Mouse (Mus musculus) macrophage (primary cell): ENCODE data around the gene Cyb561. TPM values are rescaled to one million over a fixed set of nuclear protein-coding genes. Genes with fewer than 3 reads are reported as not detected.

ENCODE experiments used
- H3K27ac ChIP-seq: fragments of 350-480 bp; formaldehyde crosslinking; 2 replicates; pipeline ENCODE4 v1.9.0; 2021
- H3K36me3 ChIP-seq: fragments of 350-480 bp; formaldehyde crosslinking; 2 replicates; pipeline ENCODE4 v1.9.0; 2021; ENCODE audit errors: inconsistent target
- H3K4me3 ChIP-seq: fragments of 350-480 bp; formaldehyde crosslinking; 2 replicates; pipeline ENCODE4 v1.9.0; 2021; ENCODE audit errors: inconsistent target
- H3K79me2 ChIP-seq: fragments of 350-480 bp; formaldehyde crosslinking; 2 replicates; pipeline ENCODE4 v1.9.0; 2021; ENCODE audit errors: inconsistent target
- WGBS: methylation state at CpG from one replicate; pipeline ENCODE4 v1.1.7; 2026; ENCODE audit warnings: inconsistent platforms; ENCODE audit not compliant: missing documents; 5-methylcytosine and 5-hydroxymethylcytosine counted together
- polyA plus RNA-seq: library from polyadenylated mRNA; stranded (reverse); fragments of 250-400 nt; gene quantifications from 3 replicates; pipeline ENCODE4 v1.2.4, GENCODE M21; 2018; ENCODE audit warnings: inconsistent platforms

Gene Cyb561
- polyA plus RNA-seq, 1 experiment from 2014 or later = not detected

DNA sequence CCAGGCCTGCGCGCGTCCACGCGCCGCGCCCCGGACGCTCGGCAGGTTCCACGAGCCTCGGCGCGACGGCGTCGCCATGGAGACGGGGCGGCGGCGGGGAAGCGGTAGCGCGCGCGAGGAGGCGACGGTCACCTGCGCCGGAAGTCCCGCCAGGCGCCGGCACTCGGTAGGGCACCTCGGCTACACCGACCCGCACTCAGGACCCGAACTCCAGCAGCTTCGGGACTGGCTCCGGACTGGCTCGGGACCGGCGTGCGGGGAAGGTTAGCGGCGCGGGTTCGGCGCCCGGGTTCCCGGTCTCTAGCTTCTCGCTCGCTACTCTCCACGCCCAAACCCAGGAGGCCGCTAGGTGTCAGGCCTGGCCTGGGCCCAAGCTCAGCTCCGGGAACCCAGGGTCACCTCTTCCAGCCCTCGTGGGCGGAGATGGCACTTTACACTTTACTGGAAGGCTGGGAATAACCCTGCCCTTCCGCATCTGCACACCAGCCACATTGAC, 9.0 kb downstream of the Cyb561 start:
- H3K36me3 ChIP-seq = no peaks in the 10 kb centered on the region
- H3K27ac ChIP-seq = no peak overlapping the region
- 2% methylated on average over 56 of the region's 59 CpGs for WGBS

DNA sequence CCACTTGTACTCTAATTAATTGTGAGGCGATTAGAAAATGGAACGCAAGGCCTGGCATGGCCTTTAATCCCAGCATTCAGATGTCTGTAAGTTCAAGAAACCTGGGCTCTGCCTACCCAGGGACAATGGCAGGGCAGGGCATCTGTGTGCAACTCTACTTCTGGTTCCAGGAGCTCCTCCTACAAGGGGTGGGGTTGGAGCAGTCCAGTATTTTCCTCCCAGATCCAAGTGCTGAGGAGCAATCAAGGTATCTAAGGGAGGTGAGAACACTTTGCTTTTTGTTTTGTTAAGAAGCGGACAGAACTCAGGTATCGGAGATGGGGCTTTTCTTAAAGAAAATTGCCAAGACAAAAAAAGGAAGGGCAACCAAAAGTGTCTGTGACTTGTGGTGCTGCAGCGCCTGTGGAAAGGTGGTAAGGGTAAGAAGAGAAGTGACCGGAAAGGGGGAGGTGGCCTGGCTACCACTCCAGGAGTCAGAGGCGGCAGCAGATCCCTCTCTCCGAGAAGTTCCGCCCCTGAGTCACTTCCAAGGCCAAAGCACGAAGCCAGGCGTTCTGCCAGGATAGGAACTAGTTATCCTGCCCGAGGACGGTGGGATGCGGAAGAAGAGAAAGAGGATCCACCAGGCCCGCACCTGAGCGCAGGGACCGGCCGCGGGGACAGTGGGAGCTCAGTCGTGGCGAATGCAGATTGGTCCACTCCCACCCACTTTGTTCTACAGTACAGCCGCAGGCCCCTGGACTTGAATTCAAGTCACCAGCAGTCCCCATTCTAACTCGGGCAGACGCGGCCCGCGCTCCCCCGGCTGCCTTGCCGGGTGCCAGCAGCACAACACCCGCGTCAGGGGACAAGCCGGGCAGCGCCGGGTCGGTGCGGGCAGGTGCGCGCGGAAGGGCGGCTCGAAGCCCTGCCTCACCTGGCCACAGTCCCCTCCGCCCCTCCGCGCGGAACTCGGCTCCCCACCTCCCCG, 9.7 kb downstream of the Cyb561 start:
- Histone ChIP-seq H3K79me2 (no peaks in the 10 kb centered on the region), H3K36me3 (no peaks in the 10 kb centered on the region), H3K4me3 (no peak overlapping the region), H3K27ac (no peak overlapping the region)
- 12% methylated on average over 38 of the region's 47 CpGs for WGBS

More for the DNA sequence above, 9.0 kb downstream of the Cyb561 start:
- no peaks in the 10 kb centered on the region for H3K79me2 ChIP-seq
- H3K4me3 ChIP-seq = no peak overlapping the region

DNA sequence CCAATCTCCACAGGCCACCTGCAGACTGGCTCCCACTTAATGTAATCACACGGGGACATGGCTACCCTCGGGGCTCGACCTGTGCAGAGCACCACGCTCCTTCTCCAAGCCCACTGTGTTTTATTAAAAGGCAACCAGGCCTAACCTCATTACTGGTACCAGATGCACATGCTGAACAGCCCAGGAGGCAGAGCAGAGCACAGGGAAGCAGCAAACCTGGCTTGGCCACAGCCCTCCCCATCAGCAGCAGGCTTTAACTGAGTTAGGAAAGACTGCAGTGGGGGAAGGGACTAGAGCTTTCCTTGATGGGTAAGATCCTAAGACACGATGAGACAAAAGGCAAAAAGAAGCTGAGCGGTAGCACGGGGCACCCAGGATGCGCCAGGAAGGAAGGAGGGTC, 11.2 kb downstream of the Cyb561 start:
- Histone ChIP-seq H3K79me2 (no peaks in the 10 kb centered on the region), H3K4me3 (no peak overlapping the region), H3K27ac (no peak overlapping the region), H3K36me3 (no peaks in the 10 kb centered on the region)
- WGBS = 88% methylated on average over 8 of the region's 8 CpGs

DNA sequence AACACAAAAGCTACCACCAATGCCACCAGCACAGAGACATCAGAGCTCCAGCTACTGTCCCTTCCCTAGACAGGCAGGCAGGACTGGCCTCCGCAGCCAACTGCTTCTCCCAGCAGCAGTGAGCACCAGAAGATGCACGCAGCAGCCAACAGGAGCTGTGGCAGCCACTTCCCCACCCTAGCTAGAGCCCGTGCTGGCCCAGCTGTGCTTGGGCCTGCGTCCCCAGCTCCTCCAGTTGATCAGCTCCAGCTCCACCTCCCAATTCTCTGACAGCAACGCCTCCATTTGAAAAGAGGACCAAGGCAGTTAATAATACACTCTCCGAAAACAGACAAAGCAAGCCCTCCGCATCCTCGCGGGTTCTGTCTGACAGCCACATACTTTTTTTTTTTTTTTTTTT, 14.4 kb downstream of the Cyb561 start:
- 66% methylated on average over 9 of the region's 9 CpGs for WGBS
- no peaks in the 10 kb centered on the region for H3K79me2 ChIP-seq
- H3K4me3 ChIP-seq = no peak overlapping the region
- H3K27ac ChIP-seq = no peak overlapping the region
- H3K36me3 ChIP-seq = no peaks in the 10 kb centered on the region

DNA sequence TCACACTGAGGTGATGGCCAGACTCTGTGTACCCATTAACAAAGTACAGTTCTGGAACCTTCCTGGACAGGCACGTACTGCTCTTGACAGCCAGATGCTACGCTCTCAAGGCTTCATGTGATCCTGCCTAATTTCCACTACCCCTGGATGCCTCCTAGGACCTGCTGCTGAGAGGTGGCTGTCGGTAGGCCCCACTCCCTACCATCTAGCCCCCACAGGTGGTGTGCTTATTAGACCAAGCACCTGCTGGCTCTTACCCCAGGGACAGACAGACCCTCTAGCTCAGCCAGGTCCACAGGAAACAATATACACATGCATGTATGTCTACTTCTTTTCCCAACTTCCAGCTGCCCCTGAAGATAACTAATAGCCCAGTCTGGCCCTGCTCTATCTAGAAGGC, 16.2 kb downstream of the Cyb561 start:
- Histone ChIP-seq H3K27ac (no peak overlapping the region), H3K79me2 (no peaks in the 10 kb centered on the region), H3K4me3 (no peak overlapping the region), H3K36me3 (no peaks in the 10 kb centered on the region)
- WGBS = 98% methylated on average over 3 of the region's 3 CpGs

DNA sequence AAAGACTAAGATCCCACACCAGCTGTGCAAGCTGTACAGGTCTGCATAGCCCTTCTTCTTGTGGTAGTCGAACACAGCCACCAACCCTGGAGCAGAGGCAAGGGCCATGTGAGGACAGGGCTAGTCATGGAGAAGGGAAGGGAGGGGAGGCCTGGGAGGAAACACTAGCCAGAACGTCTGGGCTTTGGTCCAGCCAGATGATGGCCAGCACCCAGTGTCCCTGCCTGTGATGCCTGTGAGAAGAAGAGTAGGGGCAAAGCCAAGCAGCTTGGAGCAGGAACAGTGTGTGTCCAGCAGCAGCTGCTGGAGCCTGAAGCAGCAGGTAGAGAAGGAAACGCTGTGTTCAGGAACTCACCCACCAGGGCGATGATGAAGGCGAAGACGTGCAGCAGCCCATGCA, 16.9 kb downstream of the Cyb561 start:
- no peaks in the 10 kb centered on the region for H3K36me3 ChIP-seq
- no peaks in the 10 kb centered on the region for H3K79me2 ChIP-seq
- no peak overlapping the region for H3K27ac ChIP-seq
- H3K4me3 ChIP-seq = no peak overlapping the region
- 84% methylated on average over 5 of the region's 6 CpGs for WGBS

DNA sequence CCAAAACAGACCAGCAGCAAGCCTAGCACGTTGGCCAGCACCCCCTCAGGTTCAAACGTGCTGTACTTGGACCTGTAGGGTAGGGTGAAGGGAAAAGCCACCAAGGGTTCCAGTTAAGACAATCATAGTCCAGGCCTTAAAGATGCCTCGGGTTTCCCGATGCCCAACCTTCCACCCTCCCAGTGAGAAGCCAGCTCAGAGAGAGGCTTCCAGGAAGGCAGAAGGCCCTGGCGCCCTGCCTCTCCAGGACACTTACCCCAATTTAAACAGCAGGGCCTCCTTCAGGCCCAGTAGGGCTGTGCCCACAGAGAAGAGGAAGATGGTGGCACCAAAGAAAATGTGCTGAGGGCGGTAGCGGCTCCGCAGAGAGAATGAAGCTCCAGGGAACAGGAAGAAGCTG, 17.6 kb downstream of the Cyb561 start:
- Histone ChIP-seq H3K4me3 (no peak overlapping the region), H3K79me2 (no peaks in the 10 kb centered on the region), H3K27ac (no peak overlapping the region), H3K36me3 (no peaks in the 10 kb centered on the region)
- WGBS = 87% methylated on average over 8 of the region's 8 CpGs

DNA sequence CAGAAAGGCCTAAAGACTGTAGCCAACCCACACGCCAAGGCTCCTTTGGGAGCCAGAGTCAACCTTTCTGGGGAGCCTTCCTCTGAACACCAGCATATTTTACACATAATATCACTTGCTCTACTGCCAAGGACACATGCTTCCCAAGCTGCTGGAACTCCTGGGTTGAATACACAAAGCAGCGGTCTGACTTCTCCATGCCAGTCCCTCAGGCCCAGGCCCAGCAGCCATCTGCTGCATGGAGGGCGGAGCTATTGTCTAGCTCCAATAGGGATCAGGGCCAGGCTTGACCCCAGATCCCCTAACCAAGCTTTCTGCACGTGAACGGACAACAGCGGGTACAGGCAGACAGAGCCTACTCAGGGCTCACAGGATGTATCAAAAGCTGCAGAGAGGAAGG, 18.3 kb downstream of the Cyb561 start:
- 85% methylated on average over 3 of the region's 6 CpGs for WGBS
- Histone ChIP-seq H3K4me3 (no peak overlapping the region), H3K79me2 (no peaks in the 10 kb centered on the region), H3K36me3 (no peaks in the 10 kb centered on the region), H3K27ac (no peak overlapping the region)

DNA sequence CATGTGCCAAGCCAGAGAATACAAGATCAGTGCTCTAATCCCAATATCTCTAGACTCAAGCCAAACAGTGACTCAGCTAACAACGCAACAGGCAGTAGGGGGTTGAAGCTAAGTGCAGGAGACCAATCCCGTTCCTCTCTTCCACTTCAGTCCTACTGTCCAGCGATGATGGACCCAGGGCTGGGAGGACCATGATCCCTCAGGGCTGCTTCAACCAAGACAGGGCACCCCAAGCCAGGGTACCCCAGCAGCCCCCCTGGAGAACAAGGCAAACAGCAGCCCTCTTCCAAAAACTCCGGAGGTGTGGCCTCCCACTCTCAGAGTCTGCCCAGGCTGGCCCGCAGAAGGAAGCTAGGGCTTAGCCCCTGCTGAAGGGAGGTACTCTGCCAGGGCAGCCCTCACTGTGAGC, 18.8 kb downstream of the Cyb561 start:
- H3K36me3 ChIP-seq = no peaks in the 10 kb centered on the region
- WGBS = 70% methylated on average over 5 of the region's 5 CpGs
- no peaks in the 10 kb centered on the region for H3K79me2 ChIP-seq

DNA sequence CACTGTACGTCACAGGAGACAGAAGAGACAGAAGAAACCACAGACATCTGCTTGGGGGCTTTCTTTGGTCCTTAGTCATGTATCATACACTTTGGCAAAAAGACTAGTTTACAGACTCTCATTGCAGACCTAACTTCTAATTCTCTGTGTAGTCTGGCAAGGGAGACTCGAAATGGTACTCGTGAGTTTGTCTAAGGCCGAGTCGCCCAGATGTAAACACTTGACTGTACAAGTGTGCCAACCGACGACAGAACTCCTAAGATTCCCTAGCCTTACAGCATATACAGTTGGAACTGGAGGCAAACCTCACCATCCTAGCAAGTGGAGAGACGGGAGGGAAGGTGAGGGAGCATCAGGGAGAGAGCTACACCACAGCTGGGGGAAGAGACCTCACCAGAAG, 19.4 kb downstream of the Cyb561 start:
- Histone ChIP-seq H3K27ac (no peak overlapping the region), H3K4me3 (no peak overlapping the region), H3K36me3 (no peaks in the 10 kb centered on the region), H3K79me2 (no peaks in the 10 kb centered on the region)
- WGBS = 91% methylated on average over 8 of the region's 8 CpGs

More for the DNA sequence above, 18.8 kb downstream of the Cyb561 start:
- no peak overlapping the region for H3K27ac ChIP-seq
- no peak overlapping the region for H3K4me3 ChIP-seq

DNA sequence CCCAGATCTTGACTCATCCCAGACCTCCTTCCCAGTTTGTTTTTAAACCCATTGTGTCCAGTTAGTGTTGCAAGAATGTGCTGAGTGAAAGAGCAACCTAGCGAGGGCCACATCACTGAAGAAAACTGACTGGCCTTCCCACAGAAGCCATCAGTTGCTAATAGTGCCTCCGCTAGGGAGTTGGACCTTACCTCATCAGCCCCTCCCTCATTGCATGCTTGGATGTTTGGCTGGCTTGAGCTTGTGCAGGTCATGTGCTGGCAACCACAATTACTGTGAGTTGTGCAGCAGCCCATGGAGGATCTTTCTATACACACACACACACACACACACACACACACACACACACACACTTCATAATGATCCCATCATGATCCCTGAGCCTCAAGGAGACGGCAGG, 21.8 kb downstream of the Cyb561 start:
- no peaks in the 10 kb centered on the region for H3K79me2 ChIP-seq
- no peak overlapping the region for H3K27ac ChIP-seq
- WGBS = 89% methylated on average over 3 of the region's 3 CpGs
- no peaks in the 10 kb centered on the region for H3K36me3 ChIP-seq
- no peak overlapping the region for H3K4me3 ChIP-seq

DNA sequence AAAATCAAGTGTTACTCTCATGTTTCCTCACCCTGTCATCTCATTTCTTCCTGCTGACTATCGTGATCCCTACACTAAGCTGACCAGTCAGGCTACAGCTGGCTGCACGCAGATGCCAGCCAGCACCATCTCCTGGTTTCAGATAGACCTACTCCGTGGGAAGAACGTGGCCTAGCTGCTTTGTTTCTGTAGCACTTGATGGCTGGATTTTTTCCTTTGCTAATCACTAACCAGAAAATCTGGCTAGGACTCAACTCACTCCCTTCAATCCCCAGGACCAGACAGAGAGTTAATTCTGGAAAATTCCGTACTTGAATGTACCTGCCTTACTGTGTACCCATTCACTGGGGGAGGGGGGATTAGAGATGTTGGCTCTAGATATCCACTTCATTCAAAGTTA, 25.0 kb downstream of the Cyb561 start:
- H3K4me3 ChIP-seq = no peak overlapping the region
- WGBS = 87% methylated on average over 5 of the region's 5 CpGs
- H3K79me2 ChIP-seq = no peaks in the 10 kb centered on the region
- no peaks in the 10 kb centered on the region for H3K36me3 ChIP-seq
- H3K27ac ChIP-seq = no peak overlapping the region

DNA sequence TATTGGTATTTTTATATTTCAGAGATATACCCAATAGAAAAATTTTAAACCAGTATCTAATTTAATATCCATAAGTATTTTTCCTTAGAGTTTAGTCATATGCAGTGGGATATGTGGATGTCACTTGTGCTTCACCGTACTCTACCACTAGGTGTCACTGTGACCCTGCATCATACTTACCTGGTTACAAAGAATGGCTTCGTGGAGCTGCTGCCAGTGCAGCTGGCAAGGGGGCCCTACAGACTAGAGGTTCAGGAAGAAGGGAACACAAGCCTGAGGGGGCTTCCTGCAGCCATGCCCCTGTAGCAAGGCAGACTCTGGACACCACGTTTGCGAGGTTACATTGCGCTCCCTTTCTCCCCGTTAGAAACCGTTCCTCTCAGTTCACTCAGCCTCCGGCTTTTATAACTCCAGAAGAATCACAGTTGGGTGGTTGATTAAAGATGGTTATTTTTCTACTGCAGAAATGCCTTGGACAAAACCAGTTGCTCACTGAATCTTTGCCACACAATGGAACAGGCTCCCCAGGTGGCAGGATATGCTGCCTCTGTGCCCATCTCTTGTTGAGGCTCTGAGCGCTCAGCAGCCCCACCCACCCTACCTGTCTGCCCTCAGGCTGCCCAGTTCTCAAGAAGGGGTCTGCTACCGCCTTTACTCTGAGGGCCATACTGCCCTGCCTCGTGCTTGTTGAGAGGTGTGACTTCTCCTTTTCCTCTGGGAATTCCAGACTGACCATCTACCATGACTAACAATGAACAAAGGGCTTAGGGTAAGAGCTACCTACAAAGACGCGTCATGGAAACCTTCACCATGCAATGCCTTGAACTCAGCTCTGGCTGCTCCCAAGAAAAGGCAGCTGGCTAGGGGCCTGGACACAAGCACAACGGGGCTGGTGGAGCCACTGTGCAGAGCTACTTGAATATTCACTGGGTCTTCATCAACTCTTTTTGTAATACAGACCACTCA, 25.8 kb downstream of the Cyb561 start:
- H3K79me2 ChIP-seq = no peaks in the 10 kb centered on the region
- no peak overlapping the region for H3K27ac ChIP-seq
- no peaks in the 10 kb centered on the region for H3K36me3 ChIP-seq
- WGBS = 66% methylated on average over 14 of the region's 14 CpGs
- H3K4me3 ChIP-seq = no peak overlapping the region

DNA sequence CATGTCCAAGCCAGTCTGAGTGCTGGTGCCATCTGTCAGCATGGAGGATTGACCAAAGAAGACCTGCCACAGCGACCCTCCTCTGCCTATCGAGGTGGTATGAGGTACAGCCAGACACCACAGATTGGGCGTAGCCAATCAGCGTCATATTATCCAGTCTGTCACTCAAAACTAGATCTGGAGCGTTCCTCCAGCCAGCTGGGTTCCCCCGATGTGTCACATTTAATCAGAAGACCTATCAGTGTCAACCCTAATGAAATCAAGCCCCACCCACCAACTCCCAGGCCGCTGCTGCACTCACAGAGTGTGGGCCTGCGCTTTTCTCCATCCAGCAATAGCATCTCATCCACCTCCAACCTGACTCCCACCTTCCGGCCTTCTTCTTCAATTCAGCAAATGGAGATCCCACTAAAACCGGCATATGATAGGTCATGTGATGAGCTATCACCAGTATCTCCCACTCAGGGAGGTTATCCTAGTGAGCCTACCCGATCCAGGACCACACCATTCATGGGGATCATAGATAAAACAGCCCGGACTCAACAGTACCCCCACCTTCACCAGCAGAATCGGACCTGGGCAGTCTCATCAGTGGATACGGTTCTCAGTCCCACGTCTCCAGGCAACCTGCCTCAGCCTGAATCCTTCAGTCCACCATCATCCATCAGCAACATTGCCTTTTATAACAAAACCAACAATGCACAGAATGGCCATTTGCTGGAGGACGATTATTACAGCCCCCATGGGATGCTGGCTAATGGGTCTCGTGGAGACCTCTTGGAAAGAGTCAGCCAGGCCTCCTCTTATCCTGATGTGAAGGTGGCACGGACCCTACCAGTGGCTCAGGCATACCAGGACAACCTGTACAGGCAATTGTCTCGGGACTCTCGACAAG, 30.1 kb downstream of the Cyb561 start:
- Histone ChIP-seq H3K36me3 (peaks cover 7% of the 10 kb centered on the region; the same call in 1 of the 2 replicates), H3K27ac (no peak overlapping the region), H3K79me2 (no peaks in the 10 kb centered on the region), H3K4me3 (no peak overlapping the region)
- WGBS = 95% methylated on average over 20 of the region's 20 CpGs
